In the genomic region with DNA sequence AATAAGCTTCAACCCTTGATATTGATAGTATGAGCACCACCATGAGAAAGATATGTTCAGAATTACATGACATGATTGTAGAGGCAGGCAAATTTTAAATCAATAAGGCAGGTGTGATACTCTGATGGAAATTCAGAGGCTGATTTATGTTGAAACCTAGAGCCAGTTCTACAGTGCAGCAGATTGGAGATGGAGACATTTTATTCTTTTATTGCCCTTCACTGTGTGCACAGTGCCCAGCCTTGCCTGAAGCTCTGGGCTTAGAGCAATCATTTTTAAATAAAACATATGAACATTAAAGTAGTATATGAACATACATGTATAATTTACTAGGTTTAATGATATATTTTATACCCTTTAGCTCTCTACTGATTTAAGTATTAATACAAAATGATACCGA, we compare ENCODE assay signal across 16 mouse cellular contexts.
"Had no signal": no experiment of that assay in that cellular context is flagged by ENCODE, and none has a peak within 500 bp of the region (broad histone marks: within the 10 kb centered on the region; RNA-seq: fewer than 3 reads in every experiment).

No protein-coding gene starts in this region.

- H3K4me2 ChIP-seq: neural tube, embryonic 13.5 days; neural tube, embryonic 15.5 days; stomach, embryonic 15.5 days had no signal

- DNase-seq: retina, postnatal 1 day; right cerebral cortex, adult 18-20 months; right cerebral cortex, postnatal 14 days; right cerebral cortex, postnatal 25 days; right cerebral cortex, postnatal 4 days; spleen, adult 18-20 months; thymus, adult 18-20 months; thymus, adult 2 months; thymus, postnatal 14 days; thymus, postnatal 25 days; thymus, postnatal 36 days; thymus, postnatal 4 days had no signal

- H3K9ac ChIP-seq: neural tube, embryonic 13.5 days; neural tube, embryonic 15.5 days; stomach, embryonic 15.5 days had no signal

- H3K27ac ChIP-seq: neural tube, embryonic 13.5 days; neural tube, embryonic 15.5 days; stomach, embryonic 15.5 days; stomach, postnatal 0 days had no signal

- H3K36me3 ChIP-seq: neural tube, embryonic 13.5 days; neural tube, embryonic 15.5 days; stomach, embryonic 15.5 days had no signal

- H3K9me3 ChIP-seq: neural tube, embryonic 13.5 days; neural tube, embryonic 15.5 days; stomach, embryonic 15.5 days had no signal

- H3K27me3 ChIP-seq: neural tube, embryonic 13.5 days; neural tube, embryonic 15.5 days; stomach, embryonic 15.5 days had no signal

- H3K4me3 ChIP-seq: neural tube, embryonic 13.5 days; neural tube, embryonic 15.5 days; stomach, embryonic 15.5 days had no signal

- H3K4me1 ChIP-seq: neural tube, embryonic 13.5 days; neural tube, embryonic 15.5 days; stomach, embryonic 15.5 days had no signal
